Mouse (Mus musculus) liver, postnatal 0 days (tissue): ENCODE measurements around the gene Hoxc9.

Source experiments
- CTCF ChIP-seq: sonication (generic); IDR thresholded peaks from 2 replicates; pipeline ENCODE4 v1.5.1; 2016; ENCODE audit warnings: antibody characterized with exemption, low read depth
- EP300 ChIP-seq: IDR thresholded peaks from 2 replicates; pipeline ENCODE4 v1.6.1; 2016; ENCODE audit warnings: antibody characterized with exemption, low read depth, mild to moderate bottlenecking

DNA sequence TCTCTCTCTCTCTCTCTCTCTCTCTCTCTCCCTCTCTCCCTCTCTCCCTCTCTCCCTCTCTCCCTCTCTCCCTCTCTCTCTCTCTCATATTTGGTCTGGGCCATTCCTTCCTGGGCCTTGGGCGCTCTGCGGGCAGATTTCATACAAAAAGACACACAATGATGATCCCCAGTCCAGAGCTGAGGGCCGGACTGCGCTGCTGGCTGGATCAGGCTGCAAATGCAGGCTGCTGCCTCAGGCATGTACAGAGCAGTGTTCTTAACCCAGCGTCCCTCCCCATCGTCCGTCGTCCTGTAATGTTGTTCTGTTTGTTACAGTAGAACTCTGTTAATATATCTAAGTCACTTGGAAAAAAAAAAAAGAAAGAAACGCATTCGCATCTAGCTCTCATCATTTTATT lies 8.3 kb downstream of the Hoxc9 start:
- no peak for TF ChIP-seq CTCF
- no peak for TF ChIP-seq EP300
